Mouse (Mus musculus) layer of hippocampus, adult 18-20 months (tissue): ENCODE data around the gene Mbl2. TPM values are rescaled to one million over a fixed set of nuclear protein-coding genes. Genes with fewer than 3 reads are reported as not detected.
A peak's percentile ranks its signal among the peaks of the same experiment; 100 is the strongest.
"Not testable (repeated sequence)": the region's sequence is repeated elsewhere in the genome, so short reads cannot be mapped to it uniquely, and the experiment has no call there.

Source experiments
- DNase-seq, 2 experiments: peaks; one replicate each; pipeline ENCODE4 v3.0.0; 2022; ENCODE audit warnings: low spot score in 2 of 2
- long read RNA-seq: library from polyadenylated mRNA; stranded (forward); transcript quantifications from one replicate; pipeline ENCODE4 v2.0.0, GENCODE M21; 2021
- total RNA-seq, 2 experiments: library from RNA; stranded (reverse); gene quantifications; 2 replicates each; pipeline ENCODE4 v1.2.3; 2021

Gene Mbl2
- not detected for total RNA-seq
- long read RNA-seq, result 0 reads

- no peak for DNase-seq
Measured at GRCm38 (mm10) chr19:30232691-30233090, at the start of gene Mbl2. Mbl2 (plus strand) TSS chr19:30232942.

GRCm38 (mm10) chr19:30185536-30185935 lies 47.2 kb upstream of the Mbl2 start:
- DNase-seq, result no peak

GRCm38 (mm10) chr19:30187232-30187631 lies 45.5 kb upstream of the Mbl2 start:
- DNase-seq, result no peak

- DNase-seq, result no peak
Measured at GRCm38 (mm10) chr19:30194999-30195398, 37.7 kb upstream of the Mbl2 start.

- DNase-seq, result no peak
Measured at GRCm38 (mm10) chr19:30202177-30202576, 30.6 kb upstream of the Mbl2 start.

GRCm38 (mm10) chr19:30205159-30205816 lies 27.5 kb upstream of the Mbl2 start:
- peak; percentile 3 to 50 for DNase-seq

GRCm38 (mm10) chr19:30205874-30206273 lies 26.9 kb upstream of the Mbl2 start:
- no peak for DNase-seq

GRCm38 (mm10) chr19:30206981-30207380 lies 25.8 kb upstream of the Mbl2 start:
- no peak for DNase-seq

- not testable (repeated sequence) for DNase-seq
Measured at GRCm38 (mm10) chr19:30209006-30209405, 23.7 kb upstream of the Mbl2 start.

GRCm38 (mm10) chr19:30214026-30214425 lies 18.7 kb upstream of the Mbl2 start:
- no peak for DNase-seq

GRCm38 (mm10) chr19:30215736-30216135 lies 17.0 kb upstream of the Mbl2 start:
- DNase-seq, result not testable (repeated sequence)

- DNase-seq, result no peak
Measured at GRCm38 (mm10) chr19:30216186-30216585, 16.6 kb upstream of the Mbl2 start.

- peak; percentile 8 to 66 for DNase-seq
Measured at GRCm38 (mm10) chr19:30217335-30217734, 15.4 kb upstream of the Mbl2 start.

- DNase-seq, result not testable (repeated sequence)
Measured at GRCm38 (mm10) chr19:30222593-30222992, 10.1 kb upstream of the Mbl2 start.

- no peak for DNase-seq
Measured at GRCm38 (mm10) chr19:30229477-30229876, 3.3 kb upstream of the Mbl2 start.

- DNase-seq, result no peak
Measured at GRCm38 (mm10) chr19:30234416-30234815, 1.7 kb downstream of the Mbl2 start.

- DNase-seq, result no peak
Measured at GRCm38 (mm10) chr19:30247359-30247758, 14.6 kb downstream of the Mbl2 start.

- DNase-seq, result peak; percentile 58 to 85
Measured at GRCm38 (mm10) chr19:30248822-30249221, 16.1 kb downstream of the Mbl2 start.

GRCm38 (mm10) chr19:30252253-30252652 lies 19.5 kb downstream of the Mbl2 start:
- DNase-seq, result no peak

- DNase-seq, result no peak
Measured at GRCm38 (mm10) chr19:30256339-30256738, 23.6 kb downstream of the Mbl2 start.

GRCm38 (mm10) chr19:30281125-30281524 lies 48.4 kb downstream of the Mbl2 start:
- DNase-seq, result no peak

GRCm38 (mm10) chr19:30287899-30288490 lies 55.3 kb downstream of the Mbl2 start:
- no peak for DNase-seq
